9 mouse cellular contexts compared by ENCODE assay signal in the genomic region with DNA sequence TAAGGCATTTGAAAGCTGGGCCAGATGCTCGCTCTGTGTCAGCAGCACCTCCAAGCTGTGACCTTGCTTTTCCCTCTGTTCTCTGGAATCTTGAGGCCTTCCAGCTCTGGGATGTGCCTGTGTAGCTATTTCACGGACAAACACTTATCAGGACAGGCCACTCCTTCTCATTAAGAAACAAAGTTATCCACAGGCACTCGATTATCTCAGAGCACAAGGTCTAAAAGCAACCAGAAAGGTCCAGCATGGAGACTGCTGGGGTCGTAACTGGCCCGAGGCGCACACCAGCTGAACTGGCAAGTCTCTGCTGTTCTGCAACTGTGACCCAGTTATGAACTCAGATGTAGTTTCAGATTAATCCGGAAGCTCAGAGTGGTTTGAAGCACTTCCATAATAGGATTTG.
DNase-seq lines count a peak whose midpoint lies in the region; ATAC-seq and TF ChIP-seq lines count a peak whose summit lies in the region.
"Had no signal": no experiment of that assay in that cellular context is flagged by ENCODE, and none has a peak within 500 bp of the region (broad histone marks: within the 10 kb centered on the region; RNA-seq: fewer than 3 reads in every experiment).

No protein-coding gene starts in this region.

- H3K9ac ChIP-seq in midbrain, embryonic 16.5 days (ENCODE audit: low read depth, low read length) = no peak overlapping the region

- no peak overlapping the region for H3K4me3 ChIP-seq in layer of hippocampus, adult 2 months
- H3K4me3 ChIP-seq in midbrain, embryonic 16.5 days (ENCODE audit: low read depth, low read length) = no peak overlapping the region

- peak overlapping the region; percentile 80 for H3K27ac ChIP-seq in layer of hippocampus, adult 2 months
- no peak overlapping the region for H3K27ac ChIP-seq in midbrain, embryonic 16.5 days (ENCODE audit: low read length)

- ATAC-seq in granulocyte monocyte progenitor cell, adult 5-6 weeks (replicated peaks; ENCODE audit: poor library complexity, severe bottlenecking) = peak; percentile 23; the same call in 1 of the 2 replicates
- peak; percentile 44 for ATAC-seq in megakaryocyte-erythroid progenitor cell, adult 5-6 weeks (replicated peaks; ENCODE audit: low FRiP score, low TSS enrichment, poor library complexity, severe bottlenecking)
- ATAC-seq in midbrain, embryonic 16.5 days = no peak
- ATAC-seq: Patski had no signal

- no peaks in the 10 kb centered on the region for H3K27me3 ChIP-seq in midbrain, embryonic 16.5 days (ENCODE audit: control insufficient read depth, insufficient read depth, low read depth, low read length)
- H3K27me3 ChIP-seq: Patski had no signal

- 74% methylated on average over 7 of the region's 7 CpGs for WGBS in midbrain, embryonic 16.5 days

- H3K9me3 ChIP-seq in midbrain, embryonic 16.5 days (replicated peaks; ENCODE audit: control insufficient read depth, low read length, poor library complexity, severe bottlenecking) = no peaks in the 10 kb centered on the region

- no peak for TF ChIP-seq CTCF in layer of hippocampus, adult 2 months (conservative IDR thresholded peaks at IDR 0.05)

- H3K4me2 ChIP-seq in midbrain, embryonic 16.5 days (ENCODE audit: low read length) = no peak overlapping the region

- no peak for DNase-seq in layer of hippocampus, adult 2 months (ENCODE audit: low spot score in 2 of 2)
- no peak for DNase-seq in layer of hippocampus, postnatal 36 days
- peak; percentile 62 to 79 for DNase-seq in kidney, postnatal 25 days
- no peak for DNase-seq in urinary bladder, postnatal 10 days (ENCODE audit: low spot score)
- DNase-seq in left cerebral cortex, adult 8-10 months (ENCODE audit: low spot score in 2 of 2) = no peak

- H3K36me3 ChIP-seq in midbrain, embryonic 16.5 days (ENCODE audit: control insufficient read depth, insufficient read depth, low read length) = no peaks in the 10 kb centered on the region

- H3K4me1 ChIP-seq in midbrain, embryonic 16.5 days (ENCODE audit: control insufficient read depth, insufficient read depth, low read length) = no peaks in the 10 kb centered on the region

Comparison
In these comparisons a context has a peak if more than half of its experiments do, and no peak if none do; other contexts are left out.
1. DNase-seq: peak in kidney, postnatal 25 days (2 of 2); none in layer of hippocampus, adult 2 months (0 of 2), layer of hippocampus, postnatal 36 days (0 of 2), urinary bladder, postnatal 10 days (single experiment) and left cerebral cortex, adult 8-10 months (0 of 2).